Mouse (Mus musculus): ENCODE measurements around the gene Camk2d.

- TF ChIP-seq CTCF (IDR thresholded peaks at IDR 0.05; ENCODE audit: low read depth): no peak
- no peak for TF ChIP-seq EP300 (IDR thresholded peaks at IDR 0.05; ENCODE audit: low read depth)
Observed at GRCm38 (mm10) chr3:126629040-126629439, 32.9 kb downstream of the Camk2d start.

Measured in liver, postnatal 0 days (tissue).